Mouse (Mus musculus) heart, embryonic 11.5 days (tissue): ENCODE measurements around the gene Siah2. TPM values are rescaled to one million over a fixed set of nuclear protein-coding genes. Genes with fewer than 3 reads are reported as not detected.

Experiments
- ATAC-seq: fragments of 200-750 bp; cut with Nextera tagmentation; replicated peaks from 2 replicates; pipeline ENCODE4 v1.8.0; 2017; ENCODE audit warnings: moderate library complexity; ENCODE audit not compliant: insufficient number of reproducible peaks, low FRiP score, low TSS enrichment
- H3K27ac ChIP-seq: fragments of 300-500 bp; sonication (generic); 2 replicates; pipeline ENCODE4 v1.5.1; 2014; ENCODE audit warnings: mild to moderate bottlenecking, low read depth, low read length
- H3K27me3 ChIP-seq: fragments of 300-500 bp; sonication (generic); 2 replicates; pipeline ENCODE4 v1.6.1; 2014; ENCODE audit warnings: mild to moderate bottlenecking, low read length, mixed read lengths; ENCODE audit not compliant: control insufficient read depth, insufficient read depth
- H3K36me3 ChIP-seq: fragments of 300-500 bp; sonication (generic); 2 replicates; pipeline ENCODE4 v1.6.1; 2014; ENCODE audit warnings: mild to moderate bottlenecking, low read length, moderate library complexity, mixed read lengths; ENCODE audit not compliant: control insufficient read depth, insufficient read depth
- H3K4me1 ChIP-seq: fragments of 300-500 bp; sonication (generic); 2 replicates; pipeline ENCODE4 v1.6.1; 2014; ENCODE audit warnings: low read length; ENCODE audit not compliant: control insufficient read depth, insufficient read depth
- H3K4me2 ChIP-seq: fragments of 300-500 bp; sonication (generic); 2 replicates; pipeline ENCODE4 v1.6.1; 2014; ENCODE audit warnings: mild to moderate bottlenecking, moderate library complexity
- H3K4me3 ChIP-seq: fragments of 300-500 bp; sonication (generic); 2 replicates; pipeline ENCODE4 v1.5.1; 2014; ENCODE audit warnings: low read depth, low read length
- H3K9ac ChIP-seq: fragments of 300-500 bp; sonication (generic); 2 replicates; pipeline ENCODE4 v1.6.1; 2014; ENCODE audit warnings: mild to moderate bottlenecking, low read depth, low read length, moderate library complexity
- H3K9me3 ChIP-seq: fragments of 300-500 bp; sonication (generic); replicated peaks from 2 replicates; pipeline ENCODE4 v1.6.1; 2016; ENCODE audit warnings: low read length; ENCODE audit not compliant: control insufficient read depth
- WGBS: fragments of 180-500 bp; shearing (Covaris S2); extraction: QIAGEN DNeasy Blood & Tissue Kit; methylation state at CpG from one replicate; pipeline ENCODE4 v1.1.7; 2014; ENCODE audit not compliant: insufficient replicate concordance; 5-methylcytosine and 5-hydroxymethylcytosine counted together
- polyA plus RNA-seq: library from polyadenylated mRNA; unstranded; fragments of >200 nt; fragmentation: Nextera tagmentation; extraction: Ambion mirVana; gene quantifications from 2 replicates; pipeline ENCODE4 v1.2.1, GENCODE M21; 2014

Gene Siah2
- polyA plus RNA-seq, 1 experiment from 2014 or later, result 5.4 TPM

DNA sequence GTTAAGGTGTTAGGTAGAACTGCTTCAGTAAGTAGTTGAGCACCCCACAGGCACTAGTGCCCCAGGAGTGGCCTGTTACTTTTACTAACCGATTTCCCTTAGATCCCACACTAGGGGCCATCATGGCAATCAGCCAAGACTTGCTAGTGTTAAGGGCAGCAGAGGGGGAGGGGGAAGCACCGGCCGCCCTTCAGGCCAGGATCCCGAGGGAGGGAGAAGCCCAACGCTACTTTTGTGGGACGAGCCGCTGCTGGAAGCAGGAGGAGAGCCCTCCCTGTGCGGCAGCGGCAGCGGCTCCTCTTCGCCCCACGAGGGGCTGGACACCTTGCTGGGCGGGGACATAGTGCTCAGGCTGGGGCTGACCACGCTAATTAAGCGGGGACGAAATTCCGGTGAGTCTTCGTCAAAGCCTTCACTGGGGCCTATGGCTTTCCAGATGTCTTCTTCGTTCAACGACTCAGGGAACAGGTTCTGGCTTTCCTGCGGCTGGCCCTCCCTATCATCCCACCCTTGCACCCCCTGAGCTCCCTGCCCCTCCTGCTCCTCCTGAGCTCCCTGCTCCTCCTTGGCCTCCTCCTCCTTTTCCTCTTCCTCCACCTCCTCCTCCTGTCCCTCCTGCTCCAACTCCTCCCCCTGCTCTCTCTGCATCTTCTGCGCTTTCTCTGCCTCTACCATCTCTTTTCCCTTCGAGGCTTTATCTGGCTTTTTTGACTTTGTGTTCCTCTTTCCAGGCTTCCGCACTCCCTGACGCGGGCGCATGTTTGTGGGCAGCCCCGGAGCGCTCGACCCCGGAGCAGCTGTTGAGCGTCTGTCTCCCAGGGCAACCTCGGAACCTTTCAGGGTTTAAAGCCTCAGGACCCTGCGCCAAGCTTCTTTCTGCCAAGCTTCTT, 55.5 kb downstream of the Siah2 start, which contains the start of gene Erich6:
TSS of gene Erich6 (minus strand) at position 802 of the 890 bp plus-strand sequence.
- Histone ChIP-seq H3K4me3 (peak within 1 kb of the TSS; percentile 61), H3K9ac (peak within 1 kb of the TSS; percentile 73), H3K4me2 (peak within 1 kb of the TSS; percentile 90), H3K36me3 (no peaks in the 10 kb centered on the region), H3K4me1 (no peaks in the 10 kb centered on the region; the same call in 1 of the 2 replicates), H3K9me3 (no peaks in the 10 kb centered on the region), H3K27me3 (no peaks in the 10 kb centered on the region), H3K27ac (no peak within 1 kb of the TSS)
- peak; percentile 73 for ATAC-seq
- WGBS, result under 1% methylated on average over 34 of the region's 34 CpGs

- 84% methylated on average over 2 of the region's 2 CpGs for WGBS
- Histone ChIP-seq H3K36me3 (no peaks in the 10 kb centered on the region), H3K4me3 (no peak overlapping the region), H3K27me3 (no peaks in the 10 kb centered on the region), H3K9me3 (no peaks in the 10 kb centered on the region), H3K4me1 (no peaks in the 10 kb centered on the region), H3K9ac (no peak overlapping the region), H3K4me2 (no peak overlapping the region), H3K27ac (no peak overlapping the region)
- ATAC-seq, result no peak
Measured at GRCm38 (mm10) chr3:58631693-58632092, 60.5 kb downstream of the Siah2 start.

- no peaks in the 10 kb centered on the region for H3K4me1 ChIP-seq
- no peak for ATAC-seq
- H3K27me3 ChIP-seq, result no peaks in the 10 kb centered on the region
- no peak overlapping the region for H3K9ac ChIP-seq
- no peaks in the 10 kb centered on the region for H3K36me3 ChIP-seq
- no peaks in the 10 kb centered on the region for H3K9me3 ChIP-seq
- H3K4me2 ChIP-seq, result no peak overlapping the region
- no peak overlapping the region for H3K27ac ChIP-seq
- 63% methylated on average over 4 of the region's 4 CpGs for WGBS
- H3K4me3 ChIP-seq, result no peak overlapping the region
Measured at GRCm38 (mm10) chr3:58624981-58625380, 67.2 kb downstream of the Siah2 start.

Other genes with a start within 250 kb of the Siah2 start
- gene Eif2a, start 166.6 kb downstream of the Siah2 start, polyA plus RNA-seq, result 42.6 and 44.0 TPM in 2 replicates
- gene Serp1, start 166.5 kb downstream of the Siah2 start, polyA plus RNA-seq, result 107 and 121 TPM in 2 replicates
- 25.3 and 27.1 TPM in 2 replicates for gene Selenot, start 115.8 kb downstream of the Siah2 start, polyA plus RNA-seq
- gene Erich6, start 55.2 kb downstream of the Siah2 start, polyA plus RNA-seq, result 0.09 and 0.13 TPM in 2 replicates
- not detected in 2 replicates for gene Mindy4b-ps, start 129.9 kb upstream of the Siah2 start, polyA plus RNA-seq
- 0.09 TPM in 1 of 2 replicates, not detected in the other for gene Clrn1, start 192.9 kb upstream of the Siah2 start, polyA plus RNA-seq